Mouse (Mus musculus): ENCODE measurements at regions not wholly inside any gene's neighbourhood (a gene's known extent, or its start where the extent isn't known, plus 50 kb on each side); places are given as distances from the start of the nearest gene placed in this dataset.
A peak's percentile ranks its signal among the peaks of the same experiment; 100 is the strongest.
"Not testable (repeated sequence)": the region's sequence is repeated elsewhere in the genome, so short reads cannot be mapped to it uniquely, and the experiment has no call there.

- 71% methylated on average over 6 of the region's 6 CpGs for WGBS
- Histone ChIP-seq H3K4me1 (peaks cover 10% of the 10 kb centered on the region), H3K36me3 (ENCODE audit: poor library complexity, severe bottlenecking) (no peaks in the 10 kb centered on the region), H3K9ac (no peak overlapping the region), H3K27ac (peak overlapping the region; percentile 14; the same call in 1 of the 2 replicates), H3K9me3 (replicated peaks) (no peaks in the 10 kb centered on the region), H3K4me2 (no peak overlapping the region), H3K4me3 (no peak overlapping the region), H3K27me3 (no peaks in the 10 kb centered on the region)
- ATAC-seq, result no peak
These were observed 88.5 kb upstream of the Akt3 start for GRCm38 (mm10) chr1:177346540-177346939.

- H3K9ac ChIP-seq, result no peak overlapping the region
- WGBS, result 94% methylated on average over 6 of the region's 6 CpGs
- H3K27ac ChIP-seq, result no peak overlapping the region
- H3K36me3 ChIP-seq (ENCODE audit: poor library complexity, severe bottlenecking), result no peaks in the 10 kb centered on the region
- no peak for ATAC-seq
- H3K4me1 ChIP-seq, result peaks cover 10% of the 10 kb centered on the region
- H3K4me2 ChIP-seq, result no peak overlapping the region
- no peaks in the 10 kb centered on the region for H3K27me3 ChIP-seq
- no peaks in the 10 kb centered on the region for H3K9me3 ChIP-seq (replicated peaks)
- H3K4me3 ChIP-seq, result no peak overlapping the region
These were observed 87.5 kb upstream of the Akt3 start for GRCm38 (mm10) chr1:177345540-177345939.

- 88% methylated on average over 4 of the region's 4 CpGs for WGBS
- no peaks in the 10 kb centered on the region for H3K27me3 ChIP-seq
- no peaks in the 10 kb centered on the region for H3K36me3 ChIP-seq (ENCODE audit: poor library complexity, severe bottlenecking)
These were observed 85.9 kb upstream of the Akt3 start for GRCm38 (mm10) chr1:177343949-177344348.

GRCm38 (mm10) chr1:177343121-177343520 is 85.1 kb upstream of the Akt3 start:
- Histone ChIP-seq H3K4me2 (no peak overlapping the region), H3K9ac (no peak overlapping the region), H3K4me1 (peaks cover 20% of the 10 kb centered on the region), H3K36me3 (ENCODE audit: poor library complexity, severe bottlenecking) (no peaks in the 10 kb centered on the region), H3K9me3 (replicated peaks) (no peaks in the 10 kb centered on the region), H3K4me3 (no peak overlapping the region), H3K27ac (no peak overlapping the region), H3K27me3 (no peaks in the 10 kb centered on the region)
- no peak for ATAC-seq
- WGBS, result 36% methylated on average over 6 of the region's 6 CpGs

More at GRCm38 (mm10) chr1:177343949-177344348, 85.9 kb upstream of the Akt3 start:
- Histone ChIP-seq H3K4me1 (peaks cover 12% of the 10 kb centered on the region), H3K27ac (no peak overlapping the region), H3K4me2 (no peak overlapping the region), H3K4me3 (no peak overlapping the region), H3K9me3 (replicated peaks) (no peaks in the 10 kb centered on the region), H3K9ac (no peak overlapping the region)
- ATAC-seq, result no peak

- H3K4me1 ChIP-seq, result peaks cover 26% of the 10 kb centered on the region
- no peak overlapping the region for H3K4me2 ChIP-seq
- H3K27ac ChIP-seq, result no peak overlapping the region
- H3K36me3 ChIP-seq (ENCODE audit: poor library complexity, severe bottlenecking), result no peaks in the 10 kb centered on the region
- no peaks in the 10 kb centered on the region for H3K27me3 ChIP-seq
- WGBS, result 75% methylated on average over 3 of the region's 3 CpGs
- ATAC-seq, result no peak
- H3K4me3 ChIP-seq, result no peak overlapping the region
- no peaks in the 10 kb centered on the region for H3K9me3 ChIP-seq (replicated peaks)
- H3K9ac ChIP-seq, result no peak overlapping the region
These were observed 82.2 kb upstream of the Akt3 start for GRCm38 (mm10) chr1:177340232-177340631.

- not testable (repeated sequence) for H3K36me3 ChIP-seq (ENCODE audit: poor library complexity, severe bottlenecking); ATAC-seq; H3K27me3 ChIP-seq; H3K9me3 ChIP-seq (replicated peaks)
- H3K4me3 ChIP-seq, result peak overlapping the region; percentile 36
- peak overlapping the region; percentile 90 for H3K27ac ChIP-seq
- peaks cover 26% of the 10 kb centered on the region for H3K4me1 ChIP-seq
- WGBS, result 51% methylated on average over 12 of the region's 13 CpGs
- peak overlapping the region; percentile 68 for H3K4me2 ChIP-seq
- H3K9ac ChIP-seq, result peak overlapping the region; percentile 68
These were observed 81.3 kb upstream of the Akt3 start for GRCm38 (mm10) chr1:177339207-177339787.

- Histone ChIP-seq H3K4me2 (peak overlapping the region; percentile 68), H3K36me3 (ENCODE audit: poor library complexity, severe bottlenecking) (no peaks in the 10 kb centered on the region), H3K9ac (peak overlapping the region; percentile 68), H3K4me1 (peaks cover 26% of the 10 kb centered on the region), H3K27me3 (no peaks in the 10 kb centered on the region), H3K4me3 (peak overlapping the region; percentile 36), H3K9me3 (replicated peaks) (no peaks in the 10 kb centered on the region), H3K27ac (peak overlapping the region; percentile 90)
- 2% methylated on average over 32 of the region's 32 CpGs for WGBS
- ATAC-seq, result peak; percentile 95
These were observed 80.6 kb upstream of the Akt3 start for GRCm38 (mm10) chr1:177338466-177339206.

- Histone ChIP-seq H3K27me3 (no peaks in the 10 kb centered on the region), H3K27ac (peak overlapping the region; percentile 90), H3K4me2 (no peak overlapping the region), H3K36me3 (ENCODE audit: poor library complexity, severe bottlenecking) (no peaks in the 10 kb centered on the region), H3K4me1 (peaks cover 21% of the 10 kb centered on the region), H3K9me3 (replicated peaks) (no peaks in the 10 kb centered on the region), H3K4me3 (no peak overlapping the region), H3K9ac (no peak overlapping the region)
- no peak for ATAC-seq
These were observed 79.8 kb upstream of the Akt3 start for GRCm38 (mm10) chr1:177337756-177338155.

GRCm38 (mm10) chr1:177337141-177337540 is 79.1 kb upstream of the Akt3 start:
- no peak overlapping the region for H3K4me2 ChIP-seq
- no peak overlapping the region for H3K9ac ChIP-seq
- H3K9me3 ChIP-seq (replicated peaks), result no peaks in the 10 kb centered on the region
- ATAC-seq, result no peak
- H3K27me3 ChIP-seq, result no peaks in the 10 kb centered on the region
- H3K27ac ChIP-seq, result no peak overlapping the region; the same call in 1 of the 2 replicates
- H3K4me1 ChIP-seq, result peaks cover 21% of the 10 kb centered on the region
- no peak overlapping the region for H3K4me3 ChIP-seq
- WGBS, result 78% methylated on average over 4 of the region's 4 CpGs
- H3K36me3 ChIP-seq (ENCODE audit: poor library complexity, severe bottlenecking), result no peaks in the 10 kb centered on the region

- Histone ChIP-seq H3K4me3 (no peak overlapping the region), H3K9ac (no peak overlapping the region), H3K36me3 (ENCODE audit: poor library complexity, severe bottlenecking) (no peaks in the 10 kb centered on the region), H3K27me3 (no peaks in the 10 kb centered on the region), H3K4me2 (no peak overlapping the region), H3K4me1 (peaks cover 21% of the 10 kb centered on the region), H3K9me3 (replicated peaks) (no peaks in the 10 kb centered on the region), H3K27ac (no peak overlapping the region)
- no peak for ATAC-seq
- WGBS, result 87% methylated on average over 2 of the region's 2 CpGs
These were observed 78.4 kb upstream of the Akt3 start for GRCm38 (mm10) chr1:177336436-177336835.

- Histone ChIP-seq H3K27me3 (no peaks in the 10 kb centered on the region), H3K9ac (no peak overlapping the region), H3K27ac (no peak overlapping the region), H3K4me3 (no peak overlapping the region), H3K9me3 (replicated peaks) (no peaks in the 10 kb centered on the region), H3K4me1 (peaks cover 21% of the 10 kb centered on the region), H3K4me2 (no peak overlapping the region), H3K36me3 (ENCODE audit: poor library complexity, severe bottlenecking) (no peaks in the 10 kb centered on the region)
- ATAC-seq, result no peak
- WGBS, result 91% methylated on average over 6 of the region's 6 CpGs
These were observed 78.0 kb upstream of the Akt3 start for GRCm38 (mm10) chr1:177335961-177336360.

- Histone ChIP-seq H3K4me3 (peak overlapping the region; percentile 51), H3K9ac (peak overlapping the region; percentile 71; the same call in 1 of the 2 replicates)
- WGBS, result 33% methylated on average over 4 of the region's 4 CpGs
These were observed 65.4 kb upstream of the Akt3 start for GRCm38 (mm10) chr1:177323366-177323765.

More at GRCm38 (mm10) chr1:177323366-177323765, 65.4 kb upstream of the Akt3 start:
- Histone ChIP-seq H3K9me3 (replicated peaks) (0 out of 2 replicates have a peak, but pooled peaks cover 5% of the 10 kb centered on the region), H3K27ac (peak overlapping the region; percentile 62), H3K27me3 (no peaks in the 10 kb centered on the region), H3K4me1 (peaks cover 17% of the 10 kb centered on the region), H3K4me2 (peak overlapping the region; percentile 80), H3K36me3 (ENCODE audit: poor library complexity, severe bottlenecking) (no peaks in the 10 kb centered on the region)
- no peak for ATAC-seq
